Mouse (Mus musculus): ENCODE data around the gene Mrpl28. TPM values are rescaled to one million over a fixed set of nuclear protein-coding genes. Genes with fewer than 3 reads are reported as not detected.
A peak's percentile ranks its signal among the peaks of the same experiment; 100 is the strongest.

The Mrpl28 gene
- polyA plus RNA-seq, 1 experiment from 2014 or later, result 175 TPM

GRCm38 (mm10) chr17:26131856-26132853 is 8.9 kb downstream of the Mrpl28 start:
- Histone ChIP-seq H3K9ac (ENCODE audit: low read depth, low read length) (no peak overlapping the region), H3K36me3 (ENCODE audit: insufficient read depth, low read length) (peaks cover 23% of the 10 kb centered on the region), H3K27ac (no peak overlapping the region), H3K4me3 (replicated peaks; ENCODE audit: low read depth, low read length) (no peak overlapping the region), H3K27me3 (ENCODE audit: insufficient read depth, low read length) (no peaks in the 10 kb centered on the region), H3K9me3 (replicated peaks; ENCODE audit: low read length) (no peaks in the 10 kb centered on the region), H3K4me1 (replicated peaks; ENCODE audit: insufficient read depth, low read length) (no peaks in the 10 kb centered on the region), H3K4me2 (ENCODE audit: low read length) (no peak overlapping the region)
- no peak for DNase-seq (ENCODE audit: low spot score)
- ATAC-seq (replicated peaks; ENCODE audit: low FRiP score, low read depth), result no peak
- no peak for TF ChIP-seq CTCF (IDR thresholded peaks at IDR 0.05; ENCODE audit: low read depth)
- WGBS, result 94% methylated on average over 18 of the region's 18 CpGs

GRCm38 (mm10) chr17:26137106-26137750 is 13.9 kb downstream of the Mrpl28 start:
- H3K27ac ChIP-seq, result no peak overlapping the region
- 79% methylated on average over 11 of the region's 11 CpGs for WGBS
- H3K27me3 ChIP-seq (ENCODE audit: insufficient read depth, low read length), result no peaks in the 10 kb centered on the region
- H3K4me1 ChIP-seq (replicated peaks; ENCODE audit: insufficient read depth, low read length), result peaks cover 10% of the 10 kb centered on the region; the same call in 1 of the 2 replicates
- H3K36me3 ChIP-seq (ENCODE audit: insufficient read depth, low read length), result no peaks in the 10 kb centered on the region
- ATAC-seq (replicated peaks; ENCODE audit: low FRiP score, low read depth) (no peak), DNase-seq (ENCODE audit: low spot score) (no peak)
- no peak overlapping the region for H3K4me3 ChIP-seq (replicated peaks; ENCODE audit: low read depth, low read length)
- no peak overlapping the region for H3K9ac ChIP-seq (ENCODE audit: low read depth, low read length)
- H3K4me2 ChIP-seq (ENCODE audit: low read length), result no peak overlapping the region
- TF ChIP-seq CTCF (IDR thresholded peaks at IDR 0.05; ENCODE audit: low read depth), result no peak
- H3K9me3 ChIP-seq (replicated peaks; ENCODE audit: low read length), result no peaks in the 10 kb centered on the region

- WGBS, result 74% methylated on average over 2 of the region's 2 CpGs
- 0 out of 2 replicates have a peak, but pooled peaks cover under 1% of the 10 kb centered on the region for H3K36me3 ChIP-seq (ENCODE audit: insufficient read depth, low read length)
- H3K27me3 ChIP-seq (ENCODE audit: insufficient read depth, low read length), result no peaks in the 10 kb centered on the region
- no peak for TF ChIP-seq CTCF (IDR thresholded peaks at IDR 0.05; ENCODE audit: low read depth)
- peak overlapping the region; percentile 44; the same call in 1 of the 2 replicates for H3K9ac ChIP-seq (ENCODE audit: low read depth, low read length)
- peaks cover 10% of the 10 kb centered on the region; the same call in 1 of the 2 replicates for H3K4me1 ChIP-seq (replicated peaks; ENCODE audit: insufficient read depth, low read length)
- no peak for DNase-seq (ENCODE audit: low spot score)
- ATAC-seq (replicated peaks; ENCODE audit: low FRiP score, low read depth), result no peak
- no peaks in the 10 kb centered on the region for H3K9me3 ChIP-seq (replicated peaks; ENCODE audit: low read length)
- H3K4me3 ChIP-seq (replicated peaks; ENCODE audit: low read depth, low read length), result 0 out of 2 replicates have a peak overlapping the region, but pooled peaks have one; percentile 92
- H3K4me2 ChIP-seq (ENCODE audit: low read length), result peak overlapping the region; percentile 83
- H3K27ac ChIP-seq, result peak overlapping the region; percentile 37; the same call in 1 of the 2 replicates
Measured at GRCm38 (mm10) chr17:26137751-26138130, 14.4 kb downstream of the Mrpl28 start.

GRCm38 (mm10) chr17:26138239-26138836 is 15.0 kb downstream of the Mrpl28 start, which contains the start of gene Axin1:
Axin1 (plus strand) TSS chr17:26138688.
- Histone ChIP-seq H3K4me1 (replicated peaks; ENCODE audit: insufficient read depth, low read length) (peaks cover 10% of the 10 kb centered on the region; the same call in 1 of the 2 replicates), H3K9ac (ENCODE audit: low read depth, low read length) (peak within 1 kb of the TSS; percentile 99), H3K4me3 (replicated peaks; ENCODE audit: low read depth, low read length) (peak within 1 kb of the TSS; percentile 92), H3K4me2 (ENCODE audit: low read length) (peak within 1 kb of the TSS; percentile 83), H3K9me3 (replicated peaks; ENCODE audit: low read length) (no peaks in the 10 kb centered on the region), H3K27me3 (ENCODE audit: insufficient read depth, low read length) (no peaks in the 10 kb centered on the region), H3K36me3 (ENCODE audit: insufficient read depth, low read length) (0 out of 2 replicates have a peak, but pooled peaks cover 6% of the 10 kb centered on the region), H3K27ac (peak within 1 kb of the TSS; percentile 97)
- under 1% methylated on average over 37 of the region's 42 CpGs for WGBS
- peak; percentile 98 for DNase-seq (ENCODE audit: low spot score)
- peak; percentile 64 for TF ChIP-seq CTCF (IDR thresholded peaks at IDR 0.05; ENCODE audit: low read depth)
- ATAC-seq (replicated peaks; ENCODE audit: low FRiP score, low read depth), result peak; percentile 96

- Histone ChIP-seq H3K27me3 (ENCODE audit: insufficient read depth, low read length) (no peaks in the 10 kb centered on the region), H3K9me3 (replicated peaks; ENCODE audit: low read length) (no peaks in the 10 kb centered on the region), H3K36me3 (ENCODE audit: insufficient read depth, low read length) (0 out of 2 replicates have a peak, but pooled peaks cover 6% of the 10 kb centered on the region), H3K4me3 (replicated peaks; ENCODE audit: low read depth, low read length) (peak overlapping the region; percentile 92), H3K4me2 (ENCODE audit: low read length) (peak overlapping the region; percentile 83), H3K9ac (ENCODE audit: low read depth, low read length) (peak overlapping the region; percentile 99), H3K4me1 (replicated peaks; ENCODE audit: insufficient read depth, low read length) (peaks cover 10% of the 10 kb centered on the region; the same call in 1 of the 2 replicates), H3K27ac (peak overlapping the region; percentile 97)
- peak; percentile 45 for DNase-seq (ENCODE audit: low spot score)
- ATAC-seq (replicated peaks; ENCODE audit: low FRiP score, low read depth), result peak; percentile 77
- 1% methylated on average over 53 of the region's 58 CpGs for WGBS
- TF ChIP-seq CTCF (IDR thresholded peaks at IDR 0.05; ENCODE audit: low read depth), result no peak
Measured at GRCm38 (mm10) chr17:26138901-26139381, 15.6 kb downstream of the Mrpl28 start.
